In genomic region chr3:101407568-101407967, GRCm38 (mm10) we compare ENCODE assay signal across 11 mouse cellular contexts. TPM values are rescaled to one million over a fixed set of nuclear protein-coding genes. Genes with fewer than 3 reads are reported as not detected.
DNase-seq lines count a peak whose midpoint lies in the region; ATAC-seq lines count a peak whose summit lies in the region.
"Had no signal": no experiment of that assay in that cellular context is flagged by ENCODE, and none has a peak within 500 bp of the region (broad histone marks: within the 10 kb centered on the region; RNA-seq: fewer than 3 reads in every experiment).

No protein-coding gene starts in this region.

- H3K27me3 ChIP-seq in heart, embryonic 10.5 days (ENCODE audit: insufficient read depth, poor library complexity, severe bottlenecking): no peaks in the 10 kb centered on the region
- no peaks in the 10 kb centered on the region for H3K27me3 ChIP-seq in limb, embryonic 11.5 days (ENCODE audit: control insufficient read depth, insufficient read depth, low read length)
- H3K27me3 ChIP-seq: hindbrain, embryonic 15.5 days had no signal

- H3K4me2 ChIP-seq in limb, embryonic 11.5 days (ENCODE audit: low read depth, severe bottlenecking): no peak overlapping the region
- H3K4me2 ChIP-seq: hindbrain, embryonic 15.5 days had no signal

- H3K4me3 ChIP-seq in heart, embryonic 10.5 days: no peak overlapping the region
- no peak overlapping the region for H3K4me3 ChIP-seq in limb, embryonic 11.5 days (ENCODE audit: low read depth, low read length)
- H3K4me3 ChIP-seq: hindbrain, embryonic 15.5 days had no signal

- WGBS in heart, embryonic 10.5 days: 63% methylated on average over 8 of the region's 8 CpGs
- 74% methylated on average over 8 of the region's 8 CpGs for WGBS in limb, embryonic 11.5 days

- H3K27ac ChIP-seq in heart, embryonic 10.5 days: peak overlapping the region; percentile 70
- no peak overlapping the region for H3K27ac ChIP-seq in limb, embryonic 11.5 days (replicated peaks; ENCODE audit: low read depth, low read length)

- H3K9me3 ChIP-seq in heart, embryonic 10.5 days: no peaks in the 10 kb centered on the region
- no peaks in the 10 kb centered on the region for H3K9me3 ChIP-seq in limb, embryonic 11.5 days (ENCODE audit: control insufficient read depth, low read length)
- H3K9me3 ChIP-seq: hindbrain, embryonic 15.5 days had no signal

- H3K4me1 ChIP-seq in heart, embryonic 10.5 days: peaks cover 96% of the 10 kb centered on the region
- H3K4me1 ChIP-seq in limb, embryonic 11.5 days (ENCODE audit: control insufficient read depth, insufficient read depth, low read length): peaks cover 73% of the 10 kb centered on the region

- H3K9ac ChIP-seq in limb, embryonic 11.5 days (ENCODE audit: low read length): peak overlapping the region; percentile 22; the same call in 1 of the 2 replicates
- H3K9ac ChIP-seq: hindbrain, embryonic 15.5 days had no signal

- DNase-seq in heart, embryonic 10.5 days (ENCODE audit: low spot score): no peak
- no peak for DNase-seq in heart, adult 11 months
- DNase-seq in ovary, postnatal 36 days (ENCODE audit: low spot score): peak; percentile 44
- no peak for DNase-seq in ovary, postnatal 14 days (ENCODE audit: low spot score)
- no peak for DNase-seq in limb, embryonic 11.5 days (ENCODE audit: low spot score)
- peak; percentile 42 to 58 for DNase-seq in thymus, postnatal 36 days
- DNase-seq in urinary bladder, adult 2 months (ENCODE audit: low spot score): no peak
- DNase-seq in adipocyte (ENCODE audit: low spot score): no peak
- DNase-seq: adrenal gland, adult 2 months; layer of hippocampus, adult 9-11 months had no signal

- no peak for ATAC-seq in limb, embryonic 11.5 days (ENCODE audit: insufficient number of reproducible peaks, low FRiP score, low TSS enrichment, low read depth)

- no peaks in the 10 kb centered on the region for H3K36me3 ChIP-seq in heart, embryonic 10.5 days
- H3K36me3 ChIP-seq in limb, embryonic 11.5 days (ENCODE audit: control insufficient read depth, insufficient read depth, low read length): no peaks in the 10 kb centered on the region
- H3K36me3 ChIP-seq: hindbrain, embryonic 15.5 days had no signal

RNA-seq across cellular contexts. Expression of gene Igsf3, which starts 30.7 kb away (rescaled TPM):
- polyA plus RNA-seq in heart, embryonic 10.5 days (2016; fragmentation: Nextera tagmentation; extraction: Ambion mirVana): 41.9 and 45.9 TPM in 2 replicates
- polyA plus RNA-seq in limb, embryonic 11.5 days (2014; fragmentation: Nextera tagmentation; extraction: Ambion mirVana): 57.5 and 60.1 TPM in 2 replicates
- 5.5 and 9.1 TPM in 2 replicates for polyA plus RNA-seq in urinary bladder, adult 2 months (2012; rRNA removed)

Comparison
In these comparisons a context has a peak if more than half of its experiments do, and no peak if none do; other contexts are left out.
1. DNase-seq: peak in ovary, postnatal 36 days (single experiment) and thymus, postnatal 36 days (2 of 2); none in heart, embryonic 10.5 days (single experiment), heart, adult 11 months (single experiment), ovary, postnatal 14 days (single experiment), limb, embryonic 11.5 days (single experiment), urinary bladder, adult 2 months (single experiment) and adipocyte (single experiment).